Mouse (Mus musculus) forebrain, embryonic 16.5 days (tissue): ENCODE data around the gene Soat2. TPM values are rescaled to one million over a fixed set of nuclear protein-coding genes. Genes with fewer than 3 reads are reported as not detected.
A peak's percentile ranks its signal among the peaks of the same experiment; 100 is the strongest.

Experiments used
- ATAC-seq: fragments of 200-750 bp; cut with Nextera tagmentation; 2 replicates; pipeline ENCODE4 v1.8.0; 2017; ENCODE audit warnings: mild to moderate bottlenecking, moderate library complexity
- H3K27ac ChIP-seq: fragments of 300-500 bp; sonication (generic); 2 replicates; pipeline ENCODE4 v1.5.1; 2014; ENCODE audit warnings: low read length, control low read depth
- H3K27me3 ChIP-seq: fragments of 300-500 bp; sonication (generic); replicated peaks from 2 replicates; pipeline ENCODE4 v1.6.1; 2014; ENCODE audit warnings: low read length; ENCODE audit not compliant: control insufficient read depth, insufficient read depth
- H3K36me3 ChIP-seq: fragments of 300-500 bp; sonication (generic); 2 replicates; pipeline ENCODE4 v1.6.1; 2014; ENCODE audit not compliant: control insufficient read depth, insufficient read depth
- H3K4me1 ChIP-seq: fragments of 300-500 bp; sonication (generic); replicated peaks from 2 replicates; pipeline ENCODE4 v1.6.1; 2014; ENCODE audit warnings: low read length; ENCODE audit not compliant: control insufficient read depth, insufficient read depth
- H3K4me2 ChIP-seq: fragments of 300-500 bp; sonication (generic); 2 replicates; pipeline ENCODE4 v1.6.1; 2014; ENCODE audit warnings: mild to moderate bottlenecking, low read length, control low read depth
- H3K4me3 ChIP-seq: fragments of 300-500 bp; sonication (generic); replicated peaks from 2 replicates; pipeline ENCODE4 v1.5.1; 2014; ENCODE audit warnings: mild to moderate bottlenecking, low read length, control low read depth
- H3K9ac ChIP-seq: fragments of 300-500 bp; sonication (generic); replicated peaks from 2 replicates; pipeline ENCODE4 v1.6.1; 2014; ENCODE audit warnings: low read depth, low read length, control low read depth
- H3K9me3 ChIP-seq: fragments of 300-500 bp; sonication (generic); 2 replicates; pipeline ENCODE4 v1.6.1; 2016; ENCODE audit warnings: low read length; ENCODE audit not compliant: control insufficient read depth
- WGBS: fragments of 180-500 bp; shearing (Covaris S2); extraction: QIAGEN DNeasy Blood & Tissue Kit; methylation state at CpG from one replicate; pipeline ENCODE4 v1.1.7; 2014; 5-methylcytosine and 5-hydroxymethylcytosine counted together
- polyA plus RNA-seq: library from polyadenylated mRNA; unstranded; fragments of >200 nt; fragmentation: Nextera tagmentation; extraction: Ambion mirVana; gene quantifications from 2 replicates; pipeline ENCODE4 v1.2.1, GENCODE M21; 2015

The Soat2 gene
- polyA plus RNA-seq, 1 experiment from 2014 or later, result not detected

DNA sequence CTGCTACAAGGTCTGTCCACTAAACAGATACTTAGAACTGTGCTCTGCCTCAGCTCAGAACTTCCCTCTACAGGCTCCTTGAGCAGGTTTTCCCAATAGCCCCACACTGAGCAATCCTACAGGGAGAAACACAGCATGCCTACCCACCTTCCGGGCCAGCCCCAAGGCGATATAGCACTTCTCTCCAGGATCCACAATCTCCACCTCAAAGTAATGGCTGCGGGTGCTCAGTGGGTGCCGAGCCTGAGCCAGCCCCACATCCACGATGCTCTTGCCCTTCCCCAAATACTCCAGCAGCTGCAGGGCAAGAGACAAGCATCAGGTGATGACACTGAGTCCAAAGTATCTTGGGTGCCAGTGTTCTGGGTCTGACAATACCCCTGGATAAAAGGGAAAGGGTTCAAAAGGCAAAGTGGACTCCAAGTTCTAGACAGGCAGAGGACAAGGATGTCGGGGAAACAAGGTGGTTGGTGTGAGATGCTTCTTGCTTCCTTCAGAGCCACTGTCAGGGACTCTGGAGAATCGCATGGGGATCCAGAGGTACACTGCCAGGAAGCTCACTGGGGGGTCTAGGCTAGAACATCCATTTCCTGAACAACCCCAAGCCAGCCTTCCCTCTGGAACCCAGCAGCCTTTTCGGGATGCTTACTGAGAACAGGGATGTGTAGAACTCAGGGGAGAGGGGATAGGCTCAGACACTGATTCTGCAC, 31.1 kb upstream of the Soat2 start:
- ATAC-seq, result no peak
- Histone ChIP-seq H3K9ac (no peak overlapping the region), H3K4me3 (no peak overlapping the region), H3K36me3 (peaks cover 25% of the 10 kb centered on the region), H3K4me2 (no peak overlapping the region), H3K27me3 (no peaks in the 10 kb centered on the region), H3K27ac (no peak overlapping the region; the same call in 1 of the 2 replicates), H3K9me3 (no peaks in the 10 kb centered on the region), H3K4me1 (peaks cover 19% of the 10 kb centered on the region)
- 80% methylated on average over 8 of the region's 8 CpGs for WGBS

DNA sequence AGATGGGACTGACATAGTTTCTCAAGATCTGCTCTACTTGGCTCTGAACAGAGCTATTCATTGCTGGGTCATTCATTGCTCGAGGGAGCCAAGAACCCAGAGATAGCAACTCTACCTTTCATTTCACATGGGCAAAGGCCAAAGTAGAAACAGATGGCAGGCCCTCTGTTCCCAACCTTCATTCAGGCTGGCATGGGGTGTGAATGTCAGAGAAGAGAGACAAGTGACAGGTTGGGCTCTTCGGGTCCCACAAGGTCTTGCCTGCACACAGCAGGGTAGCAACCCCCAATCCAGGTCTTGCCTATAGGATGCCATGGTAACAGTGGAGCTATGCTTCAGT, 30.5 kb upstream of the Soat2 start:
- peak overlapping the region; percentile 14; the same call in 1 of the 2 replicates for H3K27ac ChIP-seq
- peaks cover 19% of the 10 kb centered on the region for H3K4me1 ChIP-seq
- no peak overlapping the region for H3K9ac ChIP-seq
- H3K27me3 ChIP-seq, result no peaks in the 10 kb centered on the region
- H3K4me2 ChIP-seq, result no peak overlapping the region
- H3K9me3 ChIP-seq, result no peaks in the 10 kb centered on the region
- WGBS, result 52% methylated on average over 2 of the region's 2 CpGs
- peaks cover 27% of the 10 kb centered on the region for H3K36me3 ChIP-seq
- ATAC-seq, result no peak
- H3K4me3 ChIP-seq, result no peak overlapping the region

DNA sequence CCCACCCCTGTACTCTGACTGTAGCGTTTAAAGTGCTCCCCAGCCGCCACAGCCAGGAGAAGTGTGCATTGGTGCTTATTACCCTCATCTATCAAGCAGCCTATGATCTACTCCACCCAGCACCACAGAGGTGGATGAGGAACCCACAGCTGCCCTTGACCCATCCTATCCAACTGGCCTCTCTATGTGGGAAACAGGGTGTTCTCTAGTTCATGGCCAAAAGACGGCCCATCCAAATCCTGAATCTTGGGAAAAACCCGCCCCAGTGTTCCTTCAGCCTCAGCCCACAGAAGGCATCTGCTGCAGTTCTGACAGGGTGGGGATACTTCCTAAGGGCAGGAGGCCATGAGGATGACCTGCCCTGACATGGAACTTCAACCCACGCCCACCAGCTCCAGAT, 29.8 kb upstream of the Soat2 start:
- Histone ChIP-seq H3K4me3 (no peak overlapping the region), H3K9me3 (no peaks in the 10 kb centered on the region), H3K27ac (no peak overlapping the region), H3K9ac (no peak overlapping the region), H3K27me3 (no peaks in the 10 kb centered on the region), H3K36me3 (peaks cover 32% of the 10 kb centered on the region), H3K4me1 (peaks cover 19% of the 10 kb centered on the region), H3K4me2 (no peak overlapping the region)
- 84% methylated on average over 5 of the region's 5 CpGs for WGBS
- no peak for ATAC-seq

GRCm38 (mm10) chr15:102126303-102126702, 24.0 kb upstream of the Soat2 start:
- H3K9ac ChIP-seq, result no peak overlapping the region
- no peak overlapping the region for H3K4me2 ChIP-seq
- 66% methylated on average over 2 of the region's 2 CpGs for WGBS
- H3K36me3 ChIP-seq, result peaks cover 41% of the 10 kb centered on the region
- ATAC-seq, result no peak
- H3K9me3 ChIP-seq, result no peaks in the 10 kb centered on the region
- H3K4me1 ChIP-seq, result no peaks in the 10 kb centered on the region
- no peak overlapping the region for H3K4me3 ChIP-seq
- H3K27ac ChIP-seq, result no peak overlapping the region
- no peaks in the 10 kb centered on the region for H3K27me3 ChIP-seq

DNA sequence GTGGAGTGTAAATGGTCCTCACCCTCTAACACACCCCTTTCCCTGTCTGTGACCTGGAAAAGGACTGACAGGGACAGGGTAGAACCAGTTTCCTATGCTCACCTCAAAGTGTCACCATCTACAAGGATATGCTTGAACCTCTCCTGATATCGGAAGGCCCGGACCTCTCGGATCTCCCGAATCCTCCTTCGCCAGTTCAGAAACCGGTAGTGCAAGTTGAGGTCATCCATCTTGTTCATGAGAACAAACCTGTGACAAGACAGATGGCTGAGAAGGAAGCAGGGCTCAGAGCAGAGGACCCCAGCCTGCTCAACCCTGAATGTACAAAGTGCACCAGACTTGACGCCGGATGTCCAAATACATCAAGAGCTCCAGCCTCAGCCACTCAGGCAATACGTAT, 17.0 kb upstream of the Soat2 start:
- H3K4me2 ChIP-seq, result no peak overlapping the region
- no peaks in the 10 kb centered on the region for H3K27me3 ChIP-seq
- no peaks in the 10 kb centered on the region for H3K9me3 ChIP-seq
- no peak for ATAC-seq
- H3K27ac ChIP-seq, result no peak overlapping the region
- peaks cover 13% of the 10 kb centered on the region for H3K4me1 ChIP-seq
- 96% methylated on average over 9 of the region's 9 CpGs for WGBS
- H3K36me3 ChIP-seq, result peaks cover 33% of the 10 kb centered on the region
- H3K4me3 ChIP-seq, result no peak overlapping the region
- no peak overlapping the region for H3K9ac ChIP-seq

- peak overlapping the region; percentile 83 for H3K4me2 ChIP-seq
- H3K27me3 ChIP-seq, result no peaks in the 10 kb centered on the region
- ATAC-seq, result no peak
- H3K9me3 ChIP-seq, result no peaks in the 10 kb centered on the region
- no peak overlapping the region for H3K4me3 ChIP-seq
- H3K27ac ChIP-seq, result no peak overlapping the region
- H3K36me3 ChIP-seq, result peaks cover 25% of the 10 kb centered on the region
- H3K4me1 ChIP-seq, result peaks cover 13% of the 10 kb centered on the region
- 89% methylated on average over 2 of the region's 2 CpGs for WGBS
- no peak overlapping the region for H3K9ac ChIP-seq
These were observed 15.6 kb upstream of the Soat2 start for GRCm38 (mm10) chr15:102134709-102135108.

DNA sequence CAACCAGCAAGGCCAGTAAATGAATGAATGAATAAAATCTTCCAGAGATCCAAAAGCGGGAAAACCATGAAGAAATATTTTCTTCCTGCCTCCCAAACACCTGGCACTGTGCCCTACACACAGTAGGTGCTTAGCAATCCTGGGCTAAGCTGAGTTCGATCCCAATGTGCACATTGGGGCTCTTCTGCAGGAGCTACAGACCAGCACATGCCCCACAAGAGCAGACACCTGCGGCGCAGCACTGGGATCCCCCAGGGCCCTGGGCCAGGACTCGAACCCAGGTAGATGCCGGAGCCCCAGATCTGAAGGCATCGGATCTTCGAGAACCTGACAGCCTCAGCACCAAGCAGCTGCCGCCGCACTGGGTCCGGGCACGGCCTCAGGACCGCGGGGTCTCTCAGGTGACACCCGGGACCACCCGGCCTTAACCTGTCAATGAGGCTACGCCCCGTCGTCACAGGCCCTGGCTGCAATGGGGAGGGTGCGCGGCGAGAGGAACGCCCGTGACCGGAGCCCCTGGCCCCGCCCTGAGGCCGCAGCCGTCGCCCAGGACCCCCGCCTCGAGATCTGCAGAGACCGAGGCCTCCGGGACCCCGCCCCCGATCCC, 14.7 kb upstream of the Soat2 start:
- Histone ChIP-seq H3K4me2 (peak overlapping the region; percentile 83), H3K4me3 (peak overlapping the region; percentile 81), H3K27me3 (no peaks in the 10 kb centered on the region), H3K36me3 (peaks cover 16% of the 10 kb centered on the region), H3K27ac (peak overlapping the region; percentile 83), H3K9ac (peak overlapping the region; percentile 98), H3K4me1 (peaks cover 13% of the 10 kb centered on the region), H3K9me3 (no peaks in the 10 kb centered on the region)
- WGBS, result 3% methylated on average over 34 of the region's 35 CpGs
- ATAC-seq, result no peak

DNA sequence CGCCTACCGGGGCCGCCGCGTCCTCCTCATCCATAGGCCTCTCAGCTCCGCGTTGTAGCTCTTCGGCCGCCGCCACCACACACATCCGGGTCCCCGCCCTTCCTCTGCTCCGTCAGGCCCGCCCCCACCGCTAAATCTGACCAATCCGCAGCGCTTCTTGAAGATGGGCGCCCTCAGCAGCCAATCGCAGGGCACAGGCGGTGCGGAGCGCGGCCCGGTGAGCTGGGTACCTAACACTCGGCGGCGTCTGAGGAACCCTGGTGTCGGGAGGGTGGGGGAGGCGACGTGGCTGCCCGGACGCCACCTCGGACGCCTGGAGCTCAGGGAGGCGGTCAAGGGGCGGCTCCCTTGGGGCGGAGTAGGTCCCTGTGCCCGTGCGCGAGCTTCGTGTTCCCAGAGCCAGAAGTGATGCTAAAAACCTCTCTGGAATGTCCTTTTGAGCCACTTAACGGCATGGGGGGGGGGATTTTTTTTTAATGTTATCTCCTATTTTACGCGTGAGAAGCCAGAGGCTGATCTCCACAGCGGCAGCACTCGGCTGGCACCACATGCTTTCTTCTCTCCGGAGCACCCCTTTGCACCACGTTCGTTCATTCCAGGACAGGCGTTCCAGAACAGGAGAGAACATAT, 14.1 kb upstream of the Soat2 start, which contains the start of gene Spryd3:
Spryd3 (minus strand) TSS at position 106 of the 630 bp plus-strand sequence.
- Histone ChIP-seq H3K4me1 (peaks cover 13% of the 10 kb centered on the region), H3K9me3 (no peaks in the 10 kb centered on the region), H3K9ac (peak within 1 kb of the TSS; percentile 98), H3K27me3 (no peaks in the 10 kb centered on the region), H3K4me3 (peak within 1 kb of the TSS; percentile 81), H3K36me3 (peaks cover 13% of the 10 kb centered on the region), H3K27ac (peak within 1 kb of the TSS; percentile 84), H3K4me2 (peak within 1 kb of the TSS; percentile 83)
- ATAC-seq, result peak; percentile 100
- WGBS, result 0% methylated on average over 49 of the region's 50 CpGs

DNA sequence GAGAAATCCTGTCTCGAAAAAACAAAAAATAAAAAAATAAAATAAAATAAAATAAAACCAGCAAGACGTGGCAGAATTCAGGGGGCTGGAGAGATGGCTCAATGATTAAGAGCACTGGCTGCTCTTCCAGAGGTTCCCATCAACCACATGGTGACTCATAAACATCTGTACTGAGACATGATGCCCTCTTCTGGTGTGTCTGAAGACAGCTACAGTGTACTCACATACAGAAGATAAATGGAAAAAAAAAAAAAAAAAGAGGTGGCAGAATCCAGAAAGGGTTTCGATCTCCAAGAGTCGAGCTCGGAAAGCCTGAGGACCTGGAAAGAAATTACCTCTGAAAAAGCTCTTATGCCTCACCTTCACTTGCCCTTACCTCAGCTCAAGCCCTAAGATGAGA, 9.2 kb upstream of the Soat2 start:
- ATAC-seq, result no peak
- Histone ChIP-seq H3K36me3 (no peaks in the 10 kb centered on the region), H3K27ac (no peak overlapping the region), H3K4me1 (peaks cover 4% of the 10 kb centered on the region), H3K9me3 (no peaks in the 10 kb centered on the region), H3K4me2 (no peak overlapping the region), H3K4me3 (no peak overlapping the region), H3K9ac (no peak overlapping the region), H3K27me3 (peaks cover 28% of the 10 kb centered on the region)
- WGBS, result 84% methylated on average over 5 of the region's 5 CpGs
